Mouse (Mus musculus): ENCODE results near the gene Fndc10.
"Not testable (repeated sequence)": the region's sequence is repeated elsewhere in the genome, so short reads cannot be mapped to it uniquely, and the experiment has no call there.

Fndc10 gene

DNA sequence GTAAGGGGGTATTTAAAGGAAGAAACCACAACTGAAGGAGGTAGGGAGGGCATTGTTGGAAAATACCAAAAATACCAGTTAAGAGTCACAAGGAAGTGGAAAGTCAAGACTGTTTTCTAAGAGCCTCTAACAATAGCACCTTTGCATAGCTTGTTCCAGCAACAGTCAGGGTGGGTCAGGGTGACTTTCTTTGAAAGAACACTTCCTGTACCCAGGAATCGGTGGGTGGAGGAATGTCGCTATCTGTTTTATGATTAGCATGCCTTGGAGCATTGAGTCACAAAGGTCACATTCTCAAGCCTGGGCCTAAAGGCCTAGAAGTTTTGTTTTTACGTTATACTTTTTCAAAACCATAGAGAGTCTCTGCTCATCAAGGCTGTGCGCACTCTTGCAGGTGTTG lies 6.4 kb upstream of the Fndc10 start:
- not testable (repeated sequence) for DNase-seq (ENCODE audit: low read depth, low spot score)

DNA sequence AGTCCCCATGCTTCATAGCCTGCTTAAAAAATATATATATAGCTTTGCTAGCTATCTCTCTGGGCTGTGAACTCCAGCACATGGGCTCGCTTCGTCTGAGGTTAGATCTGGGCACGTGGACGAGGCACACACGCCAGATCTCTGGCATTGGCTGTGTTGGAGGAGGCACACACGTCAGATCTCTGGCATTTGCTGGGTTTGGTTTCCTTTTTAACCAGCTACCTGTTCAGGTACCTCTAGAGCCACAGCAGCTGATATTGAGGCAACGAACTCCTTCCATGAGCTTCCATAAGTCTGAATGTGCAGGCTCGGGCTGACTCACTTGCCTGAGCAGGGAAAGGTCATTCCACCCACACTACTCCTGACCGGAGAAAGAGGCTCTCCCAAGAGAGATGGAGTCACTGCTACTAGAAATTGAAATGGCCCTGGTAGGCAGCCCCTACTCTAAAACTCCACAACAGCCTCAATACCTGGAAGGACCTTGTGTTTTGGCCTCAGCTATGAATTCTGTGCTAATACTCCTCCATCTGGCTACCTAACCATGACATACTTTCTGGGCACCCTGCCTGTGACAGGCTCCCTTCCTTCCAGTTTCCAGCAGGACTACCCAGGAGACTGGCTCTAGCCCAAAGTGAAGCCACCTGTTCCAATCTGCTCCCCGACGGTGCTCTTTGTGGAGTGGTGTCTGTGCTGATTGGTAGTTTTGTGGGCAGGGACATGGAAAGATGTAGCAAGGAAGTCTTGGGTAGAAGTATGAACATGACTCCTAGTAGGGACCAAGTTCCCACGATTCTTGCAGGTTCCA lies 3.4 kb upstream of the Fndc10 start:
- DNase-seq (ENCODE audit: low read depth, low spot score) = no peak

DNA sequence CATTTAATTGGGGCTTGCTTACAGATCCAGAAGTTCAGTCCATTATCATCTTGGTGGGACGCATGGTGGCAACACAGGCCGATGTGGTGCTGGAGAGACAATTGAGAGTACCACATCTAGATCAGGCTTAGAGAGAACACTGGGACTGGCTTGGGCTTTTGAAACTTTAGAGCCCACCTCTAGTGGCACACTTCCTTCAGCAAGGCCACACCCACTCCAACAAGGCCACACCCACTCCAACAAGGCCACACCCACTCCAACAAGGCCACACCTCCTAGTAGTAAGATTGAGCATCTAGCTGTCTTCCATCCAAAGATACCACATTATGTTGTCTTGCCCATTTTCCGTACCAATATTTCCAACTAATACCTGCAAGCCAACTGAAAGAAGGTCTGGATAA lies 1.7 kb upstream of the Fndc10 start:
- DNase-seq (ENCODE audit: low read depth, low spot score) = no peak

DNA sequence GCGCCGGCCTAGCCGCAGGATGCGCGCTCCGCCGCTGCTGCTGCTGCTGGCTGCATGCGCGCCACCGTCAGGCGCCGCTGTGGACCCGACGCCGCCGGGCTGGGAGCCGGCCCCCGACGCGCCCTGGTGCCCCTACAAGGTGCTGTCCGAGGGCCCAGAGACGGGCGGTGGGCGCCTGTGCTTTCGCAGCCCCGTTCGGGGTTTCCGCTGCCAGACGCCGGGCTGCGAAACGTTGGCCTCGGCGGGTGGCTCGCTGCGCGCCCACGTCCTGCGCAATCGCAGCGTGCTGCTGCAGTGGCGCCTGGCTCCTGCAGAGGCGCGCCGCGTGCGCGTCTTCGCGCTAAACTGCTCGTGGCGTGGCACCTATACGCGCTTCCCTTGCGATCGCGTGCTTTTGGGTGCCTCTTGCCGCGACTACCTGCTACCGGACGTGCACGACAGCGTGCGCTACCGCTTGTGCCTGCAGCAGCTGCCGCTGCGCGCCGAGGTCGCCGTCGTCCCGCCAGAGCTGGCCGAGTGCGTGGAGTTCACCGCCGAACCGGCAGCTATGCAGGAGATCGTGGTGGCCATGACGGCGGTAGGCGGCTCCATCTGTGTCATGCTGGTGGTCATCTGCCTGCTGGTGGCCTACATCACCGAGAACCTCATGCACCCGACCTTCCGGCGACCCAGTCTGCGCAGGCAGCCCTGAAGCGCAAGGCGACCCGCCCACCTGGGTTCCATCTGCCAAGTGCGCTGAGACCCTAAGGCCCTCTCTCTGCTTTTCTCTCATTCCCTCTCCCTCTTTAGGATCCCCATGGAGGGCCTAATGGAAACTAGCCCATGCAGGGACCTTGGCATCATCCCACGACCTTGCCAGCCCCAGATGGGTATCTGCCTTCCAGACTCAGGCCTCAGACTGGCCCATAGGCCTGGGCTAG lies 600 bp downstream of the Fndc10 start:
- peak; percentile 56 for DNase-seq (ENCODE audit: low read depth, low spot score)

DNA sequence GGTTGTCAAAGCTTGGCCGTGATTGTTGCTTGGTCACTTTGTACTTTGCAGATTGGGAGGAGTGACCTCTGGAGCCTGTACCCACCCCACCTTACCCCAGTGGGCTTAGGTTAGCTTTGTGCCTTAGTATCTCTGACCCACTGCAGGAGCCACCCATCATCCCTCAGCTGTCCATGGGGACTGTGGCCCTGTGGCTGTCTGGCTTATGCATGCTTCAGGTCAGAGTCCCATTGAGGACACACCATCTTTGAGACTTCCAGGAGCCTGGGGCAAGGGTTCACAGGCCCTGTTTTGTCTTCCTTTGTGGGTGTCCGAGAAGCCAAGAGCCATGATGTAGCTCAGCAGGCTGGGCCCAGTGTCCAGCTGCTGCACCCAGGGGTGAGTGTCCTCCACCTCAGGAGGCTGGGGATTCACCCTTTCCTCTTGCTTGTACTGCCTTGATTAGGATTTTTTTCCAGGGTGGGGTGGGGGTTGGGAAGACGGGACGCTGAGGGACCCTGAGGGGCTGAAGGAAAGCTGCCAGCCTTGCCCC lies 1.5 kb downstream of the Fndc10 start:
- DNase-seq (ENCODE audit: low read depth, low spot score) = no peak

DNA sequence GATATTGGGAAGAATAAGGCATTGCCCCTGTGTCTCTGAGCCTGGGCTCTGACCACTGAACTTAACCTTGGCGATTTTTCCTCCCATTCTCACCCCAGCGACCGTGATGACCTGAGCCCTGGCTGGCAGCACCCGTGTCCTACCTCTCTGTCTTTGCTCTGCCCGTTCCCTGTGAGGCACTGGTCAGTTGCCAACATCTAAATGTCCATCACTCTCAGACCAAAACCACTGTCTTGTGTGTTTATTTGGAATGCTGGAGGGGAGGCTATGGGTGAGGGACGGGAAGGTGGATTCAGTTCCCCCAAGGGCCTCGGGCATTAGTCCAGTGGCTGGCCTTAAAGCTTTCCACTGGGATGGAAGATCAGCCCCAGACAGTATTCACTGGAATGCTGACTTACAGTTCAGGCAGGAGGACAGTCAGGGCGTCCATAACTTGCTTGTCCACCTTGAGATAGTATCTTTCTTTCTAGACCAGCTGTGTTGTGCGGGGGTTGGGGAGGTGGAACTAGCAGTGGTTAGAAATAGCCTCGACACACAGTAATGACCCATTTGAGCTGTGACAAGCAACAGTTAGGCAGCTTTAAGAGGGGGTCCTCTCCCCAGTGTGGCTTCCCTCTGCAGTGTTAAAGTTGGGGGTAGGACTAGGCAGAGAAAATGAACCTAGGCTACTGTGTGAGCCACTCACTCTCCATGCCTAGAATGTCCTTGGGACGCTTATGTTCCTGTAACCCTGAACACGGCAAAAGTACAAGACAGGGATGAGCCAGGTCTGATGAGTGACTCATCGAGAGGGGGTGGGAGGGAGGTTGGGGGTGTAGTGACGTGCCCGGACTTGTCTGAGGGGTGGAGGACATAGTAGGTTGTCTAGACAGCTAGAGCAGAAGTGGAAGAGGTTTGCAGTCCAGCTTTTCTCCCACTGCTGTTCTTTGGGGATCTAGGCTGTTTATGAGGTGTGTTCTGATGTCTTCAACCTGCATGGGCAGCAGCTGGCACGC lies 2.4 kb downstream of the Fndc10 start:
- no peak for DNase-seq (ENCODE audit: low read depth, low spot score)

DNA sequence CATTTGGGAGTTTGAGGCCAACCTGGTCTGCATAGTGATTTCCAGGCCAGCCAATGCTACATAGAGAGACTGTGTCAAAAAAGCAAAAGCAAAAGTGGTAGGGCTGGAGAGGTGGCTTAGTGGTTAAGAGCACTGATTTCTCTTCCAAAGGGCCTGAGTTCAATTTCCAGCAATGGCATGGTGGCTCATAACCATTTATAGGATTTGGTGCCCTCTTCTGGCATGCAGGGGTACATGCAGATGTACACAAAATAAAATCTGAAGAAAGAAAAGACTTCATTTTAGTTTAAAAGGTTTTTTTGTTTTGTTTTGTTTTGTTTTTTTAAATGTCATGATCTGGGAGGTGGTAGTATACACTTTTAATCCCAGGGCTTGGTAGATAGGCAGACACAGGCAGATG lies 6.3 kb downstream of the Fndc10 start:
- DNase-seq (ENCODE audit: low read depth, low spot score) = no peak

DNA sequence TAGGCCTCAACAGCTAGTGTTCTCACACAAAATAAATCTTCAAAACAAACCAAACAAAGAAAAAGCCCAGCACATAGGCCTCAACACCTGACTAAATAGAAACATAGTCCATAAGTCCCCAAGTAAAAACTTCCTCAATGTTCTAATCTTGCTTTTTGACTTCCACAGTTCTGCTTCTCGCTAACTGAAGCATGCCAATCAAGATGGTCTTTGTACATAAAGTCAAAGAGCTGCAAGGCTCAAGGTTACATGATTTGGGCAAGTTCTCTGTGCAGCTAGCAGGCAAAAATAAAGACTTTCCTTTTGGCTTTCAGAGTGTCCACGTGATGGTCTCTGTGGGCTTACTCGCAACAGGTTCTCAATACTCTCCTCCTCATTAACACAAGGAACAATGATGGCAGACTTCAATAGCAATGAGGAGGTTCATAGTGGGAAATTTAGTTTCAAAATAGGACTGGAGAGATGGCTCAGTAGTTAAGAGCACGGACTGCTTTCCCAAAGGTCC lies 9.3 kb downstream of the Fndc10 start:
- no peak for DNase-seq (ENCODE audit: low read depth, low spot score)

DNA sequence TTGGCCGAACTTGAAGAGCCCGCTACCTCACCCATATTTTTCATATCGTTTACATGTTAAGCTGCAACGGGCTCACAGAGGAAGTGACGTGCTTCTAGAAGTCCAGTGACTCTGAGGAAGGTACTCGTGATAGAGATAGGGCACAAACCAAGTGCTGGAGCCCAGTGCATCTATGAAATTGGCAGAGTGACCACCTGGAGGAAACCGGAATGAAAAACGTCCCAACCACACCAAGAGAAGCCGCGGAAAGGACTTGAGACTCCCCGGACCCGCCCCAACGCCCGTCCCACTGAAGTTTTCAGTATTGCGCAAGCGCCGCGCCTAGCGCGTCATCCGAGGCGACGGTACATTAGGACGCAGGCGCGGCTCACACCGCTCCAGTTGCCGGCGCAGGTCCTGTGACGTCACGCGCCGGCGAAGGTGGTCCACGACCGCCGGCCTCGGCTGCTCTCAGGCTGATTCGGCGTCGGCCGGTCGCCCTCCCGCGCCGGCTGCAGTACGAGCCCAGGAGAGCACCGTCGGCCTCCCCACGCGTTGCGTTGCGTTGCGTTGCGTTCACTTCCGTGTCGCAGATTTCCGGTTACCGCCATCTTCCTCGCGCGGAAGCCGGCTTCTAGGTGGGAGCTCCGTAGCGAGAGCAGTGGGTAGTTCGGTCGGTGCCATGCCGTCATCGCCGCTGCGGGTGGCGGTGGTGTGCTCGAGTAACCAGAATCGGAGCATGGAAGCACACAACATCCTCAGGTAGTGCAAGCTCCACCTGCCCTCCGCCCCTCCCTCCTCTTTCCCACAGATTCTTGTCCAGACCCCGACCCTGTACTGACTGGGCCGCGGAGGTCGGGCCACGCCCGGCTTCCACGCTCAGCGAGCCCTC lies 10.8 kb downstream of the Fndc10 start, which contains the start of gene Ssu72:
Ssu72 (plus strand) TSS at position 80 of the 871 bp plus-strand sequence.
- DNase-seq (ENCODE audit: low read depth, low spot score) = peak; percentile 95

DNA sequence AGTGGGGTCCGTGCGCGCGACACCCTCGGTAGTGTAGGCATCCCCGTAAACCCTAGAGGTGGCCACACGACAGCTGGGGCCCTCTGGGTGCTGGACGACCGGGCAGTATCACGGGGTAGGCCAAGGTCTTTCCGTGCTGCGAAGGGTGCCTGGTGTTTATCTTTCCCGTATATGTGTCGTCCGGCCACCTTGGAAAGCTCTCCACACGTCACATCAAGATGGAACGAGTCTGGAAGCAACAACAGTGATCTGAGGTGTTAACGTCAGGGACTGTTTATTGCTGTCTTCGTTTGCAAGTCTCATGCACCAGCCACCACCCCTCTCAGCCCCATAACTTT lies 11.4 kb downstream of the Fndc10 start:
- DNase-seq (ENCODE audit: low read depth, low spot score) = no peak

DNA sequence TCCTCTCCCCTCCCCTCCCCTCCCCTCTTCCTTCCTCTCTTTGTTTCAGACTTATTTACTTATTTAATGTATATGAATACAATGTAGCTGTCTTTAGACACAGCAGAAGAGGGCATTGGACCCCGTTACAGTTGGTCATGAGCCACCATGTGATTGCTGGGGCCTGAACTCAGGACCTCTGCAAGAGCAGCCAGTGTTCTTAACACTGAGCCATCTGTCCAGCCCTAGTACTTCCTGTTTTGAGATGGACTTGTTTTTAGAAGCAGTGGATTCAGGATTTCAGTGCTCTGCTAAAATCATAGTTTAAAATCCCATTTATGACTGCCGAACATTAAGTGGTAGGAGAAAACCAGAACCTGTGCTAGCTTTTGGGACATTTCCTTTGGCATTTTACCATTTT lies 14.4 kb downstream of the Fndc10 start:
- no peak for DNase-seq (ENCODE audit: low read depth, low spot score)

DNA sequence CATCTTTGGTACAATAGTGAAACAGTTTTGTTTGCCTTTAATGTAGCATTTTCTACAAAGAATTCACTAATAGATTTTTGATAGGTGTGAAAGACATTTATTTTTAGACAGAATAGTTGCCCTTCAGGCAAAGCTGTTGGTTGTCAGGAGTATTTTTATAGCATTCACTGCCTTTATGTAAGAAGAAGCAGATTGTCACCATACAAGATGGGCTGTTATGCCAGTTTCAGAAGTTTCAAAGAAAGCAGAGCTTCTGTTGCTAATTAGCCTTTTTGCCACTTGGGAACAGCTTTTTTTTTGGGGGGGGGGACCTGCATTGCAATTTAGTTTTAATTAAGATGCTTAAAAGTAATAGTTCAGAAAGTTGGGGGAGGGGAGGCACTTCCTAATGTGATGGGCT lies 14.8 kb downstream of the Fndc10 start:
- no peak for DNase-seq (ENCODE audit: low read depth, low spot score)

DNA sequence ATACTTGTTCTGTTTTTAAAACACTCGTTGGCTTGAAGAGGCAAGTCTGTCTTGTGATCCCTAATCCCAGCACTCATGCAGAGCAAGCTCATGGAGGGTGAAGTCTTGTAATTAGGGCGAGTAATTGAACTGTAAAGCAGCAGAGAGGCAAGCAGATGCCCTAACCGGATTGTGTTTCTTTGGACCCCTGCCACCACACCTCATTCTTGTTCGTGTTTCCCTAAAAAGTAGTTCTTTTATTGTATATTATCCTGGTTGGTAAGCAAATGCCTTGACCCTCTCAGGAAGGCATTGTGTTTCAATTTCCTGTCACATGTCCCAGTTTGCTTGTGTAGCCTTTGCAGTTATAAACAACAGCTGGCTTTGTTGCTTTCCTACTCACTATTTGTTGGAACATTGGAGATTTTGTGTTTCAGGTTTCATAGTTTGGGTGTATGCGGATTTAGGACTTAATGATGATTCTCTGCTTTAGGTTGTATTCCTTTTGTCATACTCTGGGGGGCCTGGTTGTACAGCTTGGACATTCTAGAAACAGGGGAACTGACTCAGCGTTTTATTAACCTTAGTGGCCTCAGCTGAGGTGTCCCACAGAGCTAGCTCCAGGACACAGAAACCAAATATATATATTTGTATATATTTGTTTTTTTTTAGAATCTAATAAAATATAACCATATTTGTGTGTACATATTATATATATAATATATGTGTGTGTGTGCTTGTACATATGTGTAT lies 16.5 kb downstream of the Fndc10 start:
- no peak for DNase-seq (ENCODE audit: low read depth, low spot score)

DNA sequence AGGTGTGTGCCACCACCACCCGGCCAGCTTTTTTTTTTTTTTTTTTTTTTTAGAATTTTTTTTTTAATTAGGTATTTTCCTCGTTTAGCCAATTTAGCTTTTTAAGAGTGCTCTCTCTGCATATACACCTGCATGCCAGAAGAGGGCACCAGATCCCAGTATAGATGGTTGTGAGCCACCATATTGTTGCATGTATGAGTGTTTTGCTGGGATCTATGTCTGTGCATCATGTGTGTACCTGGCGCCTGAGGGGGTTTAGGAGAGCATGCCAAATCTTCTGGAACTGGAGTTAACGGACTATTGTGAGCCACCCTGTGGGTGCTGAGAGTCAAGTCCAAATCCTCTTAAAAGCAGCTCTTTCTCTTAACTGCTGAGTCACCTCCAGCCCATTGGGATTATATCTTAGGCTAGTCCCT lies 27.5 kb downstream of the Fndc10 start:
- no peak for DNase-seq (ENCODE audit: low read depth, low spot score)

DNA sequence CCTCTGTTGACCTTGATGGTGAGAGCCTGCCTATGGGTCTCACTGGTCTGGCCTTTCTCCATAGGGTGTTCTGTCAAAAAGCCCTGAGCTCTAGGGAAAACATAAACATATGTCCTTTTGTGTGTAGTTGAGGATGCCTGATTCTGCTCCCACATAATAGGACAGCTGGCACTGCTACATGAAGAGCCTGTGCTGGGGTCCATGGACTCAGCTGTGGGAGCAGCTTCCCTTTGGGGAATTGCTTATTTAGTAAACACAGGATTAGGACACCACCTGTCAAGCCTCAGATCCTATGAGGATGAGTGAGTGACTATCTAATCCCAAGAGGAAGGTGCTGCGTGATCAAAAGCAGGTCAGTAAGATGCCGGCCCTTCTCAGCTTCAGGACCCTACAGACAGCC lies 33.9 kb downstream of the Fndc10 start:
- no peak for DNase-seq (ENCODE audit: low read depth, low spot score)

DNA sequence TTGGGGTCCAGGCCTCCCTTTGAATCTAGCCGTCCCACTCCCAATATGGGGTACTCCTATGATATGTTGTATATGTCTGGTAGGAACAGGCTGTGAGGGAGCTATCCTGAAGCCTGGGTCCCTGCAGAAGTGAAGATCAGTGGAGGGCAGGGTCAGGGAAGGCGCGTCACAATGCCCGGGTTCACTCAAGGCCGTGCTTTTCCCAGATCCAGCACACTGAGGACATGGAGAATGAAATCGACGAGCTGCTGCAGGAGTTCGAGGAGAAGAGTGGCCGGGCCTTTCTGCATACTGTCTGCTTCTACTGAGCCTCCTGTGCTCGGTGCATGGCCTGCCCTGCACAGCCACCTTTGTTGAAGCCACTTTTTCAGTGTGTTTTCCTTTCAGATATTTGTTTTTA lies 39.1 kb downstream of the Fndc10 start:
- no peak for DNase-seq (ENCODE audit: low read depth, low spot score)

DNA sequence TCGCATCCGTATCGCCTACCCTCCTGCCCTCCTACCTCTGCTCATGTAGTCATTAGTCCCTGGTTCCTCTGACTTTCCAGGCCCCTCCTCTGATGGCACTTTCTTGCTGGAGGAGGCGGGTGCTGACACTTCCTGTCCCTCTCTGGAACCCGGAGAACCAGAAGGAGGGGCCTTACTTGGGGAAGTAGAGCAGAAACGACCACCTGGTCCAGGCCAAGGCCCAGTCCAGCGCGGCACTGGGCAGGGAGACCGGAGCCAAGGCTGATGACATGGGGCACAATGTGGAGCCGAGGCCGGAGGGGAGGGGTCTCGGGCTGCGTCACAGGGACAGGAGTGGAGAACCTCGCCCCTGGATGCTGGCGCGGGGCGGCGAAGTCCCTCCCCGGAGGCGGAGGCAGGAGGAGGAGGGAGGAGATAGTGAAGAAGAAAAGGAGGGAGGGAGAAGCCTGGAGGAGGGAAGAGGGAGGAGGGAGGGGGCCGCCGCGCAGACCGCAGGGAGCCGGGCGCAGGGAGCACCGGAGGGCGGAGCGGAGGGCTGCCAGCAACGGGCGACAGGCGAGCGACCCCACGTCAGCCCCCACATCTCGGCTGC lies 40.3 kb downstream of the Fndc10 start, which contains the start of gene Tmem240:
Tmem240 (plus strand) TSS at position 451 of the 592 bp plus-strand sequence.
- DNase-seq (ENCODE audit: low read depth, low spot score) = peak; percentile 89

DNA sequence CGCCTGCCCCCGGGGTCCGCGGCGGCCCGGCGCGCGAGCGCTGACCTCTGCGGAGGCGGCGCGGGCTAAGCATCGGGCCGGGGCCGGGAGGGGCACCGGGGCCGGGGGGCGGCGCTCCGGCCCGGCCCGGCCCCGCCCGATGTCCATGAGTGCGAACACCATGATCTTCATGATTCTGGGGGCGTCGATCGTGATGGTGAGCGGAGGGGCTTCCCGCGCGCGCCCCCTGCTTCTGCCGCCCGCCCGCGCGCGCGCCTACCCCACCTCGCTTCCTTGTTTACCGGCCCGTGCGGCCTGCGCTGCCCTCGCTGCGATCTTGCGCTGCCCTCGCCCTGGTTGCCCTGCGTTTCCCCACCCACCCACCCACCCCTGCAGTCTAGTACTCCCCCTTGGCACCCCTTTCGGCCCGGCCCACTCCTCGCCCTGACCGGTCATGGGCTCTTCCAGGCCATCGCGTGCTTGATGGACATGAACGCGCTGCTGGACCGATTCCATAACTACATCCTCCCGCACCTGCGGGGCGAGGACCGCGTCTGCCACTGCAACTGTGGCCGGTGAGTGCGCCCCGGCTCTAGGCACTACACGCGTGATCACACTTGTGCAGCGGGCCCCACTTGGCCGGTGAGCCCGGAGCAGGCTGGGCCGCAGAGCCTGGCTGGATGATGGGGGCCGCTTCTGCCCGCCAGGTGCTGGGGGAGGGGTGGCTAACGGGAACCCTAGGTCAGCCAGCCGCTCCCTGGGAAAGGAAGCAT lies 41.0 kb downstream of the Fndc10 start:
- no peak for DNase-seq (ENCODE audit: low read depth, low spot score)
